Mouse (Mus musculus) lung, adult 10 weeks (tissue): ENCODE measurements around the gene Slc22a4. TPM values are rescaled to one million over a fixed set of nuclear protein-coding genes. Genes with fewer than 3 reads are reported as not detected.

ENCODE experiments used
- polyA plus RNA-seq: library from polyadenylated mRNA; stranded (reverse); fragments of 350-450 nt; fragmentation: Illumina TruSeq; extraction: RNeasy Lipid Tissue Mini Kit (QIAGEN cat#74804); gene quantifications from one replicate; pipeline ENCODE4 v1.2.3, GENCODE M21; 2014; ENCODE audit warnings: low read depth, low replicate concordance; ENCODE audit not compliant: insufficient read depth

Gene Slc22a4
- polyA plus RNA-seq, result 1.8 TPM

GRCm38 (mm10) chr11:54028044-54028951 lies at the start of gene Slc22a4:
TSS of gene Slc22a4 (minus strand) at chr11:54028090.

GRCm38 (mm10) chr11:54068520-54069371 lies 40.9 kb upstream of the Slc22a4 start, which contains the start of gene Pdlim4:
TSS of gene Pdlim4 (minus strand) at chr11:54069014.

GRCm38 (mm10) chr11:53979788-53980621 lies 47.9 kb downstream of the Slc22a4 start, which contains the start of gene Slc22a21:
TSS of gene Slc22a21 (minus strand) at chr11:53980332.

Other genes starting within 250 kb of the Slc22a4 start
- 18.5 TPM for gene Gm12216, start 168.8 kb downstream of the Slc22a4 start, polyA plus RNA-seq
- gene Slc22a5, start 136.4 kb downstream of the Slc22a4 start, polyA plus RNA-seq, result 15.4 TPM
- 1.1 TPM for gene Slc22a21, start 47.8 kb downstream of the Slc22a4 start, polyA plus RNA-seq
- gene Pdlim4, start 40.9 kb upstream of the Slc22a4 start, polyA plus RNA-seq, result 10.8 TPM
- 28.2 TPM for gene P4ha2, start 72.0 kb upstream of the Slc22a4 start, polyA plus RNA-seq
- gene Csf2, start 221.6 kb upstream of the Slc22a4 start, polyA plus RNA-seq, result 5.2 TPM
- not detected for gene Il3, start 239.2 kb upstream of the Slc22a4 start, polyA plus RNA-seq